Mouse (Mus musculus): ENCODE results near the gene Ptp4a2. TPM values are rescaled to one million over a fixed set of nuclear protein-coding genes. Genes with fewer than 3 reads are reported as not detected.

The Ptp4a2 gene
- total and polyA plus RNA-seq, 3 experiments, result 118 to 619 (median 119) TPM

GRCm38 (mm10) chr4:129818506-129819195 lies 7.6 kb downstream of the Ptp4a2 start:
- Histone ChIP-seq H3K79me2 (ENCODE audit: control insufficient read depth, insufficient read depth, low read length, poor library complexity) (peaks cover 38% of the 10 kb centered on the region), H3K4me3 (ENCODE audit: control insufficient read depth in 1 of 2, insufficient read depth in 1 of 2, low read depth in 2 of 2, low read length in 2 of 2) (no peak overlapping the region; a peak in 1 of 4 replicates), H3K4me1 (ENCODE audit: control insufficient read depth in 1 of 2, insufficient read depth in 2 of 2, low read length in 2 of 2) (peaks cover 22 to 24% of the 10 kb centered on the region in 2 experiments), H3K9ac (ENCODE audit: control insufficient read depth, low read depth, low read length, poor library complexity, severe bottlenecking) (peak overlapping the region; percentile 5; the same call in 1 of the 2 replicates), H3K27ac (ENCODE audit: control insufficient read depth, low read depth, low read length) (peak overlapping the region; percentile 25), H3K36me3 (ENCODE audit: control insufficient read depth in 1 of 2, insufficient read depth in 2 of 2, low read length in 2 of 2) (peaks cover under 1 to 30% of the 10 kb centered on the region in 2 experiments; a peak in 3 of 4 replicates), H3K9me3 (replicated peaks; ENCODE audit: insufficient read depth, low read length) (no peaks in the 10 kb centered on the region), H3K27me3 (ENCODE audit: control insufficient read depth in 1 of 2, insufficient read depth in 2 of 2, low read length in 2 of 2) (no peaks in the 10 kb centered on the region)
- DNase-seq (ENCODE audit: low read depth, low spot score), result peak; percentile 43
- TF ChIP-seq SMC3 (IDR thresholded peaks at IDR 0.05; ENCODE audit: low read depth, low read length), result no peak
- no peak for TF ChIP-seq HCFC1 (IDR thresholded peaks at IDR 0.05; ENCODE audit: low read depth, low read length)
- TF ChIP-seq CTCF (IDR thresholded peaks at IDR 0.05 in 2 of 3, conservative IDR thresholded peaks at IDR 0.05 in 1 of 3; ENCODE audit: control insufficient read depth in 1 of 3, insufficient read depth in 1 of 3, low read depth in 2 of 3, low read length in 3 of 3, poor library complexity in 1 of 3, severe bottlenecking in 1 of 3), result no peak
- TF ChIP-seq ZMIZ1 (IDR thresholded peaks at IDR 0.05; ENCODE audit: low read depth, low read length), result no peak
- no peak for TF ChIP-seq EP300 (IDR thresholded peaks at IDR 0.05; ENCODE audit: low read depth in 1 of 2, low read length in 2 of 2)
- TF ChIP-seq RCOR1 (IDR thresholded peaks at IDR 0.05; ENCODE audit: low read depth, low read length), result peak; percentile 26; the same call in 1 of the 2 replicates
- TF ChIP-seq ZC3H11A (IDR thresholded peaks at IDR 0.05; ENCODE audit: low read depth, low read length), result no peak
- TF ChIP-seq NELFE (IDR thresholded peaks at IDR 0.05; ENCODE audit: low read depth, low read length), result no peak

GRCm38 (mm10) chr4:129819712-129820336 lies 8.8 kb downstream of the Ptp4a2 start:
- Histone ChIP-seq H3K4me3 (ENCODE audit: control insufficient read depth in 1 of 2, insufficient read depth in 1 of 2, low read depth in 2 of 2, low read length in 2 of 2) (peak overlapping the region; percentile 83 to 96), H3K27me3 (ENCODE audit: control insufficient read depth in 1 of 2, insufficient read depth in 2 of 2, low read length in 2 of 2) (no peaks in the 10 kb centered on the region), H3K9ac (ENCODE audit: control insufficient read depth, low read depth, low read length, poor library complexity, severe bottlenecking) (peak overlapping the region; percentile 99), H3K36me3 (ENCODE audit: control insufficient read depth in 1 of 2, insufficient read depth in 2 of 2, low read length in 2 of 2) (peaks cover 2 to 41% of the 10 kb centered on the region in 2 experiments; a peak in 3 of 4 replicates), H3K79me2 (ENCODE audit: control insufficient read depth, insufficient read depth, low read length, poor library complexity) (peaks cover 48% of the 10 kb centered on the region), H3K9me3 (replicated peaks; ENCODE audit: insufficient read depth, low read length) (no peaks in the 10 kb centered on the region), H3K4me1 (ENCODE audit: control insufficient read depth in 1 of 2, insufficient read depth in 2 of 2, low read length in 2 of 2) (peaks cover 25 to 28% of the 10 kb centered on the region in 2 experiments), H3K27ac (ENCODE audit: control insufficient read depth, low read depth, low read length) (peak overlapping the region; percentile 90)
- peak; percentile 98 for DNase-seq (ENCODE audit: low read depth, low spot score)
- TF ChIP-seq BHLHE40 (IDR thresholded peaks at IDR 0.05; ENCODE audit: borderline replicate concordance, low read depth, low read length) (peak; percentile 51; the same call in 1 of the 2 replicates), MAZ (IDR thresholded peaks at IDR 0.05; ENCODE audit: low read depth, low read length) (peak; percentile 93), MYC (IDR thresholded peaks at IDR 0.05; ENCODE audit: low read depth, low read length) (no peak), RAD21 (IDR thresholded peaks at IDR 0.05; ENCODE audit: low read depth, low read length) (no peak), POLR2AphosphoS5 (IDR thresholded peaks at IDR 0.05; ENCODE audit: borderline replicate concordance, low read depth, low read length) (no peak), ZKSCAN1 (IDR thresholded peaks at IDR 0.05; ENCODE audit: low read depth, low read length) (no peak), USF1 (IDR thresholded peaks at IDR 0.05; ENCODE audit: low read depth, low read length) (peak; percentile 91), TCF12 (IDR thresholded peaks at IDR 0.05; ENCODE audit: low read depth, low read length) (peak; percentile 22; the same call in 1 of the 2 replicates), GABPA (IDR thresholded peaks at IDR 0.05; ENCODE audit: low read depth, low read length) (no peak), TAL1 (IDR thresholded peaks at IDR 0.05; ENCODE audit: low read length) (no peak), MAFK (IDR thresholded peaks at IDR 0.05; ENCODE audit: borderline replicate concordance, low read depth, low read length) (no peak), NRF1 (IDR thresholded peaks at IDR 0.05; ENCODE audit: insufficient read depth, low read depth, low read length, poor library complexity, severe bottlenecking) (peak; percentile 72), EP300 (IDR thresholded peaks at IDR 0.05; ENCODE audit: low read depth in 1 of 2, low read length in 2 of 2) (peak in 1 of 2 experiments; percentile 49; a peak in 1 of 4 replicates), POLR2A (IDR thresholded peaks at IDR 0.05; ENCODE audit: control insufficient read depth in 1 of 2, insufficient read depth in 1 of 2, low read depth in 1 of 2, low read length in 2 of 2, poor library complexity in 1 of 2) (peak; percentile 66 to 84), SMC3 (IDR thresholded peaks at IDR 0.05; ENCODE audit: low read depth, low read length) (no peak), POLR2AphosphoS2 (IDR thresholded peaks at IDR 0.05; ENCODE audit: low read length) (no peak; the same call in 1 of the 2 replicates), E2F4 (IDR thresholded peaks at IDR 0.05; ENCODE audit: borderline replicate concordance, low read depth, low read length) (no peak), ZMIZ1 (IDR thresholded peaks at IDR 0.05; ENCODE audit: low read depth, low read length) (peak; percentile 86), CTCF (IDR thresholded peaks at IDR 0.05 in 2 of 3, conservative IDR thresholded peaks at IDR 0.05 in 1 of 3; ENCODE audit: control insufficient read depth in 1 of 3, insufficient read depth in 1 of 3, low read depth in 2 of 3, low read length in 3 of 3, poor library complexity in 1 of 3, severe bottlenecking in 1 of 3) (peak in 2 of 3 experiments; percentile 53 to 59; a peak in 5 of 6 replicates), KAT2A (conservative IDR thresholded peaks at IDR 0.05; ENCODE audit: low read depth, low read length) (no peak), CHD2 (IDR thresholded peaks at IDR 0.05; ENCODE audit: low read length) (no peak), HCFC1 (IDR thresholded peaks at IDR 0.05; ENCODE audit: low read depth, low read length) (peak; percentile 73), TBP (IDR thresholded peaks at IDR 0.05; ENCODE audit: low read depth, low read length) (peak; percentile 32; the same call in 1 of the 2 replicates), USF2 (IDR thresholded peaks at IDR 0.05; ENCODE audit: borderline replicate concordance in 1 of 2, insufficient read depth in 1 of 2, low read depth in 1 of 2, low read length in 2 of 2) (0 out of 4 replicates have a peak, but pooled peaks of 1 of the 2 experiments have one; percentile 37)
